Mouse (Mus musculus) thymus, adult 2 months (tissue): Measurements from ENCODE around the gene Gm867.

ENCODE experiments used
- CTCF ChIP-seq: fragments of 200-500 bp; IDR thresholded peaks from 2 replicates; pipeline ENCODE4 v1.5.1; 2012; ENCODE audit warnings: mild to moderate bottlenecking, control low read depth, low read length, moderate library complexity, borderline replicate concordance; ENCODE audit not compliant: control insufficient read depth, poor library complexity, insufficient read depth; ENCODE audit errors: extremely low read depth
- POLR2A ChIP-seq: fragments of 200-500 bp; IDR thresholded peaks from 2 replicates; pipeline ENCODE4 v1.6.1; 2012; ENCODE audit warnings: mild to moderate bottlenecking, low read length, control low read depth, moderate library complexity; ENCODE audit not compliant: control insufficient read depth, poor library complexity, insufficient read depth; ENCODE audit errors: extremely low read depth

- TF ChIP-seq POLR2A (no peak), CTCF (no peak)
These were observed 23.6 kb downstream of the Gm867 start for GRCm38 (mm10) chr10:75916840-75917239.
